Mouse (Mus musculus) brain, embryonic 14.5 days (tissue): ENCODE measurements around the gene Cd2. TPM values are rescaled to one million over a fixed set of nuclear protein-coding genes. Genes with fewer than 3 reads are reported as not detected.

Experiments used
- DNase-seq: peaks from one replicate; pipeline ENCODE4 v3.0.0-alpha.2; 2011; ENCODE audit warnings: low read depth
- CTCF ChIP-seq: fragments of 200-500 bp; IDR thresholded peaks from 2 replicates; pipeline ENCODE4 v1.5.1; 2012; ENCODE audit warnings: inconsistent platforms, mild to moderate bottlenecking, moderate library complexity, borderline replicate concordance; ENCODE audit not compliant: insufficient read depth, insufficient read length; ENCODE audit errors: extremely low read depth
- POLR2A ChIP-seq: fragments of 200-500 bp; IDR thresholded peaks from 2 replicates; pipeline ENCODE4 v1.6.1; 2012; ENCODE audit warnings: mild to moderate bottlenecking, inconsistent platforms, borderline replicate concordance; ENCODE audit not compliant: poor library complexity, insufficient read depth, insufficient read length, severe bottlenecking; ENCODE audit errors: extremely low read depth
- polyA plus RNA-seq: library from polyadenylated mRNA; depleted of rRNA; stranded (reverse); fragments of >200 nt; gene quantifications from 2 replicates; pipeline ENCODE4 v1.2.3, GENCODE M21; 2012

The Cd2 gene
- polyA plus RNA-seq, 1 experiment = not detected

GRCm38 (mm10) chr3:101280348-101281311 lies 7.1 kb downstream of the Cd2 start:
- peak; percentile 57 for DNase-seq

GRCm38 (mm10) chr3:101279561-101279960 lies 8.2 kb downstream of the Cd2 start:
- no peak for DNase-seq
- TF ChIP-seq CTCF = no peak
- TF ChIP-seq POLR2A = no peak

More at GRCm38 (mm10) chr3:101280348-101281311, 7.1 kb downstream of the Cd2 start:
- TF ChIP-seq CTCF = no peak
- no peak for TF ChIP-seq POLR2A

GRCm38 (mm10) chr3:101278396-101278795 lies 9.3 kb downstream of the Cd2 start:
- no peak for DNase-seq
- TF ChIP-seq POLR2A = no peak
- no peak for TF ChIP-seq CTCF

- TF ChIP-seq POLR2A = no peak
- TF ChIP-seq CTCF = no peak
- DNase-seq = no peak
Observed at GRCm38 (mm10) chr3:101277830-101278229, 9.9 kb downstream of the Cd2 start.

- DNase-seq = no peak
- no peak for TF ChIP-seq POLR2A
- no peak for TF ChIP-seq CTCF
Observed at GRCm38 (mm10) chr3:101276501-101277320, 11.0 kb downstream of the Cd2 start.

GRCm38 (mm10) chr3:101275636-101276300 lies 12.0 kb downstream of the Cd2 start:
- DNase-seq = no peak
- TF ChIP-seq POLR2A (no peak), CTCF (no peak)

- DNase-seq = no peak
- TF ChIP-seq POLR2A (no peak), CTCF (no peak)
Observed at GRCm38 (mm10) chr3:101274794-101275193, 12.9 kb downstream of the Cd2 start.

GRCm38 (mm10) chr3:101274041-101274770 lies 13.5 kb downstream of the Cd2 start:
- TF ChIP-seq CTCF = no peak
- no peak for TF ChIP-seq POLR2A
- peak; percentile 71 for DNase-seq

GRCm38 (mm10) chr3:101272166-101272565 lies 15.6 kb downstream of the Cd2 start:
- DNase-seq = no peak
- no peak for TF ChIP-seq POLR2A
- no peak for TF ChIP-seq CTCF

GRCm38 (mm10) chr3:101270833-101271232 lies 16.9 kb downstream of the Cd2 start:
- DNase-seq = no peak

GRCm38 (mm10) chr3:101268361-101268760 lies 19.4 kb downstream of the Cd2 start:
- TF ChIP-seq POLR2A (no peak), CTCF (no peak)

More at GRCm38 (mm10) chr3:101270833-101271232, 16.9 kb downstream of the Cd2 start:
- TF ChIP-seq CTCF = no peak
- TF ChIP-seq POLR2A = no peak

GRCm38 (mm10) chr3:101265561-101266091 lies 22.1 kb downstream of the Cd2 start:
- no peak for DNase-seq
- TF ChIP-seq POLR2A (no peak), CTCF (no peak)

More at GRCm38 (mm10) chr3:101268361-101268760, 19.4 kb downstream of the Cd2 start:
- DNase-seq = no peak
